Mouse (Mus musculus): ENCODE data around the gene Hba-x. TPM values are rescaled to one million over a fixed set of nuclear protein-coding genes. Genes with fewer than 3 reads are reported as not detected.

Gene Hba-x
- polyA plus RNA-seq, 1 experiment from 2014 or later, result 11.3 TPM

DNA sequence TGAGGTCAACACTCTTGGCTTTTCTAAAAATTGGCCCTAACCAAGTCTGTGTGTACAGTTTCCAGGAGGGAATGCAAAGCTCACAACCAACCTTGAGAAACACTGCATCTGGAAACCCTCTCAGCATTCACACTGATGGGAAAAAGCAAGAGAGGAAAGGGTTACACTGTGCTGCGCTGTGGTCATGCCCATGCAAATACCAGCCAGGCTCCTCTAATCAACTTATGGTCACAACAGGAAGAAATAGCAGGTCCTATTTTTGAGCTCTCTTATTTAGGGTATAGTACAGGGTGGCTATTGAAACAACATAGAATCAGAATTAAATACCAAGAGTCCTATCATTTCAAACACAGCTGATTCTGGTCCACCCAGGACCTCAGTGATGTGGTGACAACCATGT is 31.6 kb upstream of the Hba-x start:
- Histone ChIP-seq H3K4me3 (replicated peaks; ENCODE audit: low read length) (no peak overlapping the region), H3K4me1 (replicated peaks; ENCODE audit: control insufficient read depth, insufficient read depth, low read length) (no peaks in the 10 kb centered on the region; the same call in 1 of the 2 replicates), H3K9ac (replicated peaks; ENCODE audit: low read depth, low read length) (no peak overlapping the region), H3K9me3 (ENCODE audit: control insufficient read depth, low read length) (no peaks in the 10 kb centered on the region), H3K27ac (ENCODE audit: low read length) (no peak overlapping the region), H3K4me2 (ENCODE audit: low read length) (no peak overlapping the region), H3K27me3 (replicated peaks; ENCODE audit: control insufficient read depth, insufficient read depth, low read length) (no peaks in the 10 kb centered on the region), H3K36me3 (ENCODE audit: control insufficient read depth, insufficient read depth) (peaks cover 13% of the 10 kb centered on the region)
- no peak for ATAC-seq
- 96% methylated on average over 1 of the region's 1 CpGs for WGBS

- Histone ChIP-seq H3K27ac (ENCODE audit: low read length) (no peak overlapping the region), H3K36me3 (ENCODE audit: control insufficient read depth, insufficient read depth) (peaks cover 12% of the 10 kb centered on the region), H3K4me2 (ENCODE audit: low read length) (no peak overlapping the region), H3K9ac (replicated peaks; ENCODE audit: low read depth, low read length) (no peak overlapping the region), H3K27me3 (replicated peaks; ENCODE audit: control insufficient read depth, insufficient read depth, low read length) (no peaks in the 10 kb centered on the region), H3K9me3 (ENCODE audit: control insufficient read depth, low read length) (no peaks in the 10 kb centered on the region), H3K4me3 (replicated peaks; ENCODE audit: low read length) (no peak overlapping the region), H3K4me1 (replicated peaks; ENCODE audit: control insufficient read depth, insufficient read depth, low read length) (no peaks in the 10 kb centered on the region; the same call in 1 of the 2 replicates)
- no peak for ATAC-seq
- WGBS, result 95% methylated on average over 6 of the region's 6 CpGs
These were observed 30.6 kb upstream of the Hba-x start for GRCm38 (mm10) chr11:32245614-32246013.

GRCm38 (mm10) chr11:32247068-32247467 is 29.1 kb upstream of the Hba-x start:
- no peaks in the 10 kb centered on the region; the same call in 1 of the 2 replicates for H3K4me1 ChIP-seq (replicated peaks; ENCODE audit: control insufficient read depth, insufficient read depth, low read length)
- no peaks in the 10 kb centered on the region for H3K9me3 ChIP-seq (ENCODE audit: control insufficient read depth, low read length)
- peaks cover 12% of the 10 kb centered on the region for H3K36me3 ChIP-seq (ENCODE audit: control insufficient read depth, insufficient read depth)
- no peak overlapping the region for H3K4me3 ChIP-seq (replicated peaks; ENCODE audit: low read length)
- no peak for ATAC-seq
- no peak overlapping the region for H3K9ac ChIP-seq (replicated peaks; ENCODE audit: low read depth, low read length)
- no peak overlapping the region for H3K27ac ChIP-seq (ENCODE audit: low read length)
- H3K4me2 ChIP-seq (ENCODE audit: low read length), result no peak overlapping the region
- H3K27me3 ChIP-seq (replicated peaks; ENCODE audit: control insufficient read depth, insufficient read depth, low read length), result no peaks in the 10 kb centered on the region

- no peak overlapping the region for H3K27ac ChIP-seq (ENCODE audit: low read length)
- H3K4me1 ChIP-seq (replicated peaks; ENCODE audit: control insufficient read depth, insufficient read depth, low read length), result no peaks in the 10 kb centered on the region; the same call in 1 of the 2 replicates
- H3K4me3 ChIP-seq (replicated peaks; ENCODE audit: low read length), result no peak overlapping the region
- no peaks in the 10 kb centered on the region for H3K9me3 ChIP-seq (ENCODE audit: control insufficient read depth, low read length)
- ATAC-seq, result no peak
- H3K4me2 ChIP-seq (ENCODE audit: low read length), result no peak overlapping the region
- H3K27me3 ChIP-seq (replicated peaks; ENCODE audit: control insufficient read depth, insufficient read depth, low read length), result no peaks in the 10 kb centered on the region
- 78% methylated on average over 3 of the region's 3 CpGs for whole genome bisulfite sequencing
- H3K36me3 ChIP-seq (ENCODE audit: control insufficient read depth, insufficient read depth), result peaks cover 14% of the 10 kb centered on the region
- H3K9ac ChIP-seq (replicated peaks; ENCODE audit: low read depth, low read length), result no peak overlapping the region
These were observed 27.9 kb upstream of the Hba-x start for GRCm38 (mm10) chr11:32248350-32248749.

- Histone ChIP-seq H3K9me3 (ENCODE audit: control insufficient read depth, low read length) (no peaks in the 10 kb centered on the region), H3K4me3 (replicated peaks; ENCODE audit: low read length) (no peak overlapping the region), H3K27ac (ENCODE audit: low read length) (no peak overlapping the region), H3K4me1 (replicated peaks; ENCODE audit: control insufficient read depth, insufficient read depth, low read length) (no peaks in the 10 kb centered on the region), H3K4me2 (ENCODE audit: low read length) (no peak overlapping the region), H3K27me3 (replicated peaks; ENCODE audit: control insufficient read depth, insufficient read depth, low read length) (no peaks in the 10 kb centered on the region), H3K9ac (replicated peaks; ENCODE audit: low read depth, low read length) (no peak overlapping the region), H3K36me3 (ENCODE audit: control insufficient read depth, insufficient read depth) (peaks cover 11% of the 10 kb centered on the region; the same call in 1 of the 2 replicates)
- WGBS, result 86% methylated on average over 8 of the region's 8 CpGs
- ATAC-seq, result no peak
These were observed 25.1 kb upstream of the Hba-x start for GRCm38 (mm10) chr11:32250880-32251763.

- WGBS, result 86% methylated on average over 1 of the region's 1 CpGs
- H3K9me3 ChIP-seq (ENCODE audit: control insufficient read depth, low read length), result no peaks in the 10 kb centered on the region
- H3K27ac ChIP-seq (ENCODE audit: low read length), result no peak overlapping the region
- H3K36me3 ChIP-seq (ENCODE audit: control insufficient read depth, insufficient read depth), result peaks cover 6% of the 10 kb centered on the region; the same call in 1 of the 2 replicates
- H3K4me2 ChIP-seq (ENCODE audit: low read length), result no peak overlapping the region
- no peak overlapping the region for H3K9ac ChIP-seq (replicated peaks; ENCODE audit: low read depth, low read length)
- no peaks in the 10 kb centered on the region for H3K4me1 ChIP-seq (replicated peaks; ENCODE audit: control insufficient read depth, insufficient read depth, low read length)
- no peak overlapping the region for H3K4me3 ChIP-seq (replicated peaks; ENCODE audit: low read length)
- no peak for ATAC-seq
- no peaks in the 10 kb centered on the region for H3K27me3 ChIP-seq (replicated peaks; ENCODE audit: control insufficient read depth, insufficient read depth, low read length)
These were observed 23.1 kb upstream of the Hba-x start for GRCm38 (mm10) chr11:32253121-32253520.

DNA sequence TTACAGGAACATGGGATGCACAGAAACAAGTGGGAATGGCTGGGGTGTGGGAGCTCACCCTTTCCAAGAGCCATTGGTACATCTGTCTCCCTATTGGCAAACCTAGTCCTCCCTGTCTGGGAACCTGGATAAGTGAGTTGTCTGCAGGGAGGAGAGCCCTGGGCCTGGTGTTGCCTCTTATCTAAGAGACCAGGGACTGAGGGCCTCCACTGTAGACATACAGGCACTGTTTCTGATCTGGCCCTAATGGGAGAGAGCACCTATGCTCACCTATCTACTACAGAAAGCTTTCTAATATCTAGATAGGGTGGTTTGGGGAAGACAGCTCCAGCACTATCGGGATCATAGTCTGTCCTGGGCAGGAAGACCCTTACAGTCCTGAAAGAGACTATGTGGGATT is 20.1 kb upstream of the Hba-x start:
- WGBS, result 95% methylated on average over 1 of the region's 1 CpGs
- no peaks in the 10 kb centered on the region for H3K9me3 ChIP-seq (ENCODE audit: control insufficient read depth, low read length)
- H3K36me3 ChIP-seq (ENCODE audit: control insufficient read depth, insufficient read depth), result peaks cover 5% of the 10 kb centered on the region; the same call in 1 of the 2 replicates

DNA sequence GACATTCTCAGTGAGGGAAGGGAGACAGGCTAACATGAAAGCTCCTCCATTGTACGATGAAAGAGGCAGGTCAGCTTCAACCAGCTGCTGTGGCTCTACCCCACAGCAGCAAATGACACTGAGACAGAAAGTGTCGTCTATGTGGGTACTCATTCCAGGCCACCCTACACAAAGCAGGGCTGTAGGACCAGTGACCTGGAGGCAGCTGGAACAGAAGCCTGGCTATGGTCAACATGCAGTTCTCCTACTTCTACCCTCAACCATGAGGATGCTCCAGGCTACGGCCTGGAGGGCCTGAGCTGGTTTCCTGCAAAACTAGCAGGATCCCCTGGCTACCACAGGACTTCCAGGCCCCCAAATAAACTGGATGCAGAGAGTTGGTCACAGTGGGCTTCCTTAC is 19.6 kb upstream of the Hba-x start:
- Histone ChIP-seq H3K4me3 (replicated peaks; ENCODE audit: low read length) (no peak overlapping the region), H3K4me2 (ENCODE audit: low read length) (no peak overlapping the region), H3K36me3 (ENCODE audit: control insufficient read depth, insufficient read depth) (peaks cover 5% of the 10 kb centered on the region; the same call in 1 of the 2 replicates), H3K9ac (replicated peaks; ENCODE audit: low read depth, low read length) (no peak overlapping the region), H3K9me3 (ENCODE audit: control insufficient read depth, low read length) (no peaks in the 10 kb centered on the region), H3K4me1 (replicated peaks; ENCODE audit: control insufficient read depth, insufficient read depth, low read length) (no peaks in the 10 kb centered on the region), H3K27ac (ENCODE audit: low read length) (no peak overlapping the region), H3K27me3 (replicated peaks; ENCODE audit: control insufficient read depth, insufficient read depth, low read length) (no peaks in the 10 kb centered on the region)
- ATAC-seq, result no peak
- 82% methylated on average over 3 of the region's 3 CpGs for WGBS

More for the DNA sequence above, 20.1 kb upstream of the Hba-x start:
- no peak overlapping the region for H3K4me3 ChIP-seq (replicated peaks; ENCODE audit: low read length)
- no peak for ATAC-seq
- no peaks in the 10 kb centered on the region for H3K4me1 ChIP-seq (replicated peaks; ENCODE audit: control insufficient read depth, insufficient read depth, low read length)
- no peak overlapping the region for H3K4me2 ChIP-seq (ENCODE audit: low read length)
- no peaks in the 10 kb centered on the region for H3K27me3 ChIP-seq (replicated peaks; ENCODE audit: control insufficient read depth, insufficient read depth, low read length)
- no peak overlapping the region for H3K9ac ChIP-seq (replicated peaks; ENCODE audit: low read depth, low read length)
- H3K27ac ChIP-seq (ENCODE audit: low read length), result no peak overlapping the region

DNA sequence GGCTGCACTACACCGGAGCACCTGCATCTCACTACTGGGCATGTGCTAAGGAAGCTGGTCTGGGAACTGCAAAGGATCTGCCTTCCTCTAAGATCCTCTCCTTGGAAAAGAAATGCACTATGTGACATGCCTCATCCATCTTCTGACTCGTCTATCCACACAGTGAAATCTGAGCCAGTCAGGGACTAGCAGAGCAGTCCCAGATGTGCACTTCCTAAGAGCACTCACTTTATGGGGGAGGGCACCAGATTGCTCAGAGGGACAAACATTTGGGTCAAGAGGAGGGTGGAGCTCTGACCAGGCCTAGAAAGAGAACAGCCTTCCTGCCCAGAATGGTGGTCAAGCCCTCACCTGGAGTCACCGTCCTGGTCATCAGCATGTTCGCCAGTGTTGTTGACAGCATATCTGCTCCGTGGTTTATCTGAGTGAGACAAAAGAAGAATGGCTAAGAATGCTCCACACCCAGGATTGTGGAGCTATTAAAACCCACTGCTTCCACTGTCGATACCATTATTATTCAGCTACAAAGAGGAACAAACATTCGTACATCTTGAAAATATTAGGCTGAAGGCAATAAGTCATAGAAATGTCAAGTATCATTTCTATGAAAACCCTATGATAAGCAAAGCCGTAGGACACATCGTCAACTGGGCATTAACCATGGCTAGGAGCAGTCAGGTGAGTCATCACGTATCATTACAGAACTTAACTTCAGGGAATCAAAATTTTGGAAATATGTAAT is 13.4 kb upstream of the Hba-x start:
- Histone ChIP-seq H3K4me3 (replicated peaks; ENCODE audit: low read length) (no peak overlapping the region), H3K36me3 (ENCODE audit: control insufficient read depth, insufficient read depth) (peaks cover 3% of the 10 kb centered on the region; the same call in 1 of the 2 replicates), H3K27ac (ENCODE audit: low read length) (no peak overlapping the region), H3K4me1 (replicated peaks; ENCODE audit: control insufficient read depth, insufficient read depth, low read length) (peaks cover 13% of the 10 kb centered on the region), H3K9me3 (ENCODE audit: control insufficient read depth, low read length) (no peaks in the 10 kb centered on the region), H3K4me2 (ENCODE audit: low read length) (no peak overlapping the region), H3K27me3 (replicated peaks; ENCODE audit: control insufficient read depth, insufficient read depth, low read length) (no peaks in the 10 kb centered on the region), H3K9ac (replicated peaks; ENCODE audit: low read depth, low read length) (no peak overlapping the region)
- 92% methylated on average over 10 of the region's 10 CpGs for WGBS
- no peak for ATAC-seq

Data from forebrain, embryonic 16.5 days (tissue).